Mouse (Mus musculus): ENCODE results near the gene Tbr1.

- no peak for TF ChIP-seq EP300 (IDR thresholded peaks at IDR 0.05; ENCODE audit: insufficient read depth, low read depth, low read length)
- no peak for TF ChIP-seq CTCF (IDR thresholded peaks at IDR 0.05; ENCODE audit: low read depth, low read length)
Measured at GRCm38 (mm10) chr2:61804841-61805540, 2.3 kb downstream of the Tbr1 start.
